Mouse (Mus musculus) E14TG2a.4 (cell line): ENCODE data around the gene Amfr.

Experiments used
- H3K27me3 ChIP-seq: 2 replicates; pipeline ENCODE4 v1.6.1; 2014; ENCODE audit warnings: low read length, control low read depth; ENCODE audit not compliant: insufficient read depth
- H3K36me3 ChIP-seq: 2 replicates; pipeline ENCODE4 v1.6.1; 2014; ENCODE audit warnings: low read length, control low read depth; ENCODE audit not compliant: insufficient read depth
- H3K4me1 ChIP-seq: replicated peaks from 2 replicates; pipeline ENCODE4 v1.6.1; 2014; ENCODE audit warnings: low read depth, low read length, control low read depth
- H3K4me3 ChIP-seq: replicated peaks from 2 replicates; pipeline ENCODE4 v1.5.1; 2014; ENCODE audit warnings: mild to moderate bottlenecking, low read length
- H3K9me3 ChIP-seq: 2 replicates; pipeline ENCODE4 v1.6.1; 2014; ENCODE audit warnings: low read length, control low read depth
- CTCF ChIP-seq: conservative IDR thresholded peaks from 2 replicates; pipeline ENCODE4 v1.5.1; 2014; ENCODE audit warnings: low read length
- NANOG ChIP-seq: IDR thresholded peaks from 2 replicates; pipeline ENCODE4 v1.6.1; 2014; ENCODE audit warnings: borderline replicate concordance, low read length, mixed read lengths
- POU5F1 ChIP-seq: IDR thresholded peaks from 2 replicates; pipeline ENCODE4 v1.6.1; 2014; ENCODE audit warnings: low read length, borderline replicate concordance

The Amfr gene

DNA sequence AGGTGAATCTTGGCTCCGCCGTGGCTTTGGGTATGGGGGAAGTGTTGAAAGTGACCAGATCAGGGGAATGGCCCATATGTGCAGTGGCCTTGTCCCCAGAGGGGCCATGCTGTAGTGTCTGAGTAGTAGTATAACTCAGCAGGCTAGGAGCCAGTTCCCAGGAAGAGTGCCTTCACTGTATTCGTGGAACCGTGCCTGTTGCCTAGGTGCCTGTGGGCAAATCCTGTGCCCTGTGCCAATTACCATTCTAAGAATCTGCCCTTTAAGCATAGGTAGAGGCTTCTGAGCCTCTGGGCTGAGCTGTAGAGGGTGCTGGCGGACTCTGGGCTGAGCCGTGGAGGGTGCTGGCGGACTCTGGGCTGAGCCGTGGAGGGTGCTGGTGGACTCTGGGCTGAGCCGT is 54.2 kb downstream of the Amfr start:
- Histone ChIP-seq H3K9me3 (no peaks in the 10 kb centered on the region), H3K36me3 (no peaks in the 10 kb centered on the region), H3K4me3 (no peak overlapping the region), H3K27me3 (peaks cover 15% of the 10 kb centered on the region; the same call in 1 of the 2 replicates), H3K4me1 (no peaks in the 10 kb centered on the region; the same call in 1 of the 2 replicates)
- TF ChIP-seq CTCF, result no peak
- TF ChIP-seq POU5F1, result no peak
- no peak for TF ChIP-seq NANOG

DNA sequence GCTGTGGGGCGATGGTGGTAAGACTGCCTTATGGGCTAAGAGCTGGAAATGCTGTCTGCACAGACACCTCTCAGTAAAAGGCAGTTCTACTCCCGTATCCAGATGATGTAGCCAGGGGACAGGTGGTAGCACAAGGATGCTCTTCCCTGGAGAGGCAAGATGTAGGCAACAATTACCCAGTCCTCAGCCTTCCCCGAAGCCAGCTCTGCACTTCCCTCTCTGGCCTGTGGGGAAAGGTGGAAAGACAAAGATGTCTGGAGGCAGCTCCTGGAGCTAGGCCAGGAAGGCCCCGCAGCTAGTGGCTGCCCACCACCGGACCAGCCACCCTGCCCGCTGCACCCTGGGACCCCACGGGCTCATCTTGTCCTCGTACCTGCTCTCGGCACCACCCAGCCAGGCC is 60.1 kb downstream of the Amfr start:
- Histone ChIP-seq H3K4me3 (peak overlapping the region; percentile 48), H3K27me3 (peaks cover 11% of the 10 kb centered on the region; the same call in 1 of the 2 replicates), H3K4me1 (peaks cover 8% of the 10 kb centered on the region; the same call in 1 of the 2 replicates), H3K9me3 (no peaks in the 10 kb centered on the region), H3K36me3 (no peaks in the 10 kb centered on the region)
- TF ChIP-seq POU5F1, result no peak
- peak; percentile 18; the same call in 1 of the 2 replicates for TF ChIP-seq CTCF

DNA sequence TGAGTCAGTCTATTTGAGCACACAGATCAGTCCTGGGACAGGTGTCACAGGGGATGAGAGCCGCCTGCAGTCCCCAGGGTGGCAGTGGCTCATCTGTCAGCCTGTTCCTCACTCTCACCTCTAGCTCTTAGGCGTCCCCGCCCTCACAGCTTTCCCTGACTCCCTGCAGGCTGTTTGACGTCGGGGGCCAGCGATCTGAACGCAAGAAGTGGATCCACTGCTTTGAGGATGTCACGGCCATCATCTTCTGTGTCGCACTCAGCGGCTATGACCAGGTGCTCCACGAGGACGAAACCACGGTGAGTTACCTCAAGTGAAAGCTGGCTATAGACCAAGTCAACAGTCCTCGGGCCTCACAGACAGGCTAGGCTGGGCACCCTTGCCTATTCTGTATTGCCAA is 62.5 kb downstream of the Amfr start:
- Histone ChIP-seq H3K4me3 (no peak overlapping the region), H3K36me3 (no peaks in the 10 kb centered on the region), H3K27me3 (peaks cover 11% of the 10 kb centered on the region; the same call in 1 of the 2 replicates), H3K9me3 (no peaks in the 10 kb centered on the region), H3K4me1 (peaks cover 8% of the 10 kb centered on the region; the same call in 1 of the 2 replicates)
- TF ChIP-seq NANOG (no peak), CTCF (no peak), POU5F1 (no peak)

DNA sequence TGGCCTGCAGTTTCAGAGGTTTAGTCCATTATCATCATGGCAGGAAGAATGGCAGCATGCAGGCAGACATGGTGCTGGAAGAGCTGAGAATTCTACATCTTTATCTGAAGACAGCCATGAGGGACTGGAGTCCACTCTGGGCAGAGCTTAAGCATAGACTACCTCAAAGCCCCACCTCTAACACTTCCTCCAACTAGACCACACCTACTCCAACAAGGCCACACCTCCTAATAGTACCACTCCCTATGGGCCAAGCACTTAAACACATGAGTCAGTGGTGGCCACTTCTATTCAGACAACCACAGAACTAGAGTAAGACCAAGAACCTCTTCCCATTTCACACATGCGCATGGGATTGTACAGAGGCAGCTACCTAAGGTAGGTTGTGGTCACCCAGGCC is 66.2 kb downstream of the Amfr start:
- Histone ChIP-seq H3K27me3 (no peaks in the 10 kb centered on the region; the same call in 1 of the 2 replicates), H3K4me1 (peaks cover 8% of the 10 kb centered on the region), H3K36me3 (no peaks in the 10 kb centered on the region), H3K4me3 (no peak overlapping the region), H3K9me3 (no peaks in the 10 kb centered on the region)
- TF ChIP-seq POU5F1 (no peak), NANOG (no peak), CTCF (no peak)

DNA sequence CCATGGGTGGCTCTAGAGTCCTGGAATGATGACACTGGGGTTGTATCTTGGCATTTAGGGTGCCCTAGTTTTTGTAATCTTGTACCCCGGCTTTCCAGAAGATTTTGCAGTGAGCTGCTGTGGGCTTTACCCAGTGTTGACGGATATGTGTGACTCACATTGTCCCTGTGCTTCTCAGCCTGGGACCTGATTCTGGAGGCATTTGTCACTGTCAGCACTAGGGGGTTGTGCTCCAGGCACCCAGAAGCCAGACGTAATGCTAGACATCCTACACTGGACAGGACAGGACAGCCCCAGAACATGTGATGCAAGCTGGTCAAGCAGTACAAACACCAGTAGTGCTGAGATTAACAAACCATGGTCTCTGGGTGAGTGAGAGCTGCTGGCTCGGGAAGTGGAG is 66.9 kb downstream of the Amfr start:
- no peaks in the 10 kb centered on the region; the same call in 1 of the 2 replicates for H3K27me3 ChIP-seq
- TF ChIP-seq CTCF (no peak), POU5F1 (no peak), NANOG (no peak)
- no peaks in the 10 kb centered on the region for H3K36me3 ChIP-seq

DNA sequence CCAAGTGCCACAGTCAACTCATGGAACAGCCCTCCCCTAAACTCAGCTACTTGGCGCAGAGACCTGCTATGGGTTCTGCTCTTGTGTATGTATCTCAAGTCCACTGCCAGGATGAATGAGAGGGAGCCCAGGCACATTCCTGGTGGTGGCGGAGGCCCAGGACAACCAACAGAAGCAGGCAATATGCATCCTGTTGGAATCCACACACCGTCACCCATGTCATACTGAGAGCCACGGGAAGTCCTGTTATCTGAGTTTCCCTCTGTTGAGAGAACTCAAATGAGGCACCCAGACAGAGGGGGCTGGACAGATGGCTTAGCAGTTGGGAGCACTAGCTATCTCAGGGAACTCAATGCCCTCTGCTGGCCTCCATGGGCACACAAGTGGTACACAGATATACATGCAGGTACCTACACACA is 71.0 kb downstream of the Amfr start:
- TF ChIP-seq POU5F1 (no peak), CTCF (no peak), NANOG (no peak)
- Histone ChIP-seq H3K27me3 (peaks cover 2% of the 10 kb centered on the region; the same call in 1 of the 2 replicates), H3K4me1 (peaks cover 21% of the 10 kb centered on the region), H3K9me3 (no peaks in the 10 kb centered on the region), H3K4me3 (no peak overlapping the region), H3K36me3 (no peaks in the 10 kb centered on the region)

More for the DNA sequence above, 66.9 kb downstream of the Amfr start:
- peaks cover 14% of the 10 kb centered on the region for H3K4me1 ChIP-seq
- H3K9me3 ChIP-seq, result no peaks in the 10 kb centered on the region
- no peak overlapping the region for H3K4me3 ChIP-seq

DNA sequence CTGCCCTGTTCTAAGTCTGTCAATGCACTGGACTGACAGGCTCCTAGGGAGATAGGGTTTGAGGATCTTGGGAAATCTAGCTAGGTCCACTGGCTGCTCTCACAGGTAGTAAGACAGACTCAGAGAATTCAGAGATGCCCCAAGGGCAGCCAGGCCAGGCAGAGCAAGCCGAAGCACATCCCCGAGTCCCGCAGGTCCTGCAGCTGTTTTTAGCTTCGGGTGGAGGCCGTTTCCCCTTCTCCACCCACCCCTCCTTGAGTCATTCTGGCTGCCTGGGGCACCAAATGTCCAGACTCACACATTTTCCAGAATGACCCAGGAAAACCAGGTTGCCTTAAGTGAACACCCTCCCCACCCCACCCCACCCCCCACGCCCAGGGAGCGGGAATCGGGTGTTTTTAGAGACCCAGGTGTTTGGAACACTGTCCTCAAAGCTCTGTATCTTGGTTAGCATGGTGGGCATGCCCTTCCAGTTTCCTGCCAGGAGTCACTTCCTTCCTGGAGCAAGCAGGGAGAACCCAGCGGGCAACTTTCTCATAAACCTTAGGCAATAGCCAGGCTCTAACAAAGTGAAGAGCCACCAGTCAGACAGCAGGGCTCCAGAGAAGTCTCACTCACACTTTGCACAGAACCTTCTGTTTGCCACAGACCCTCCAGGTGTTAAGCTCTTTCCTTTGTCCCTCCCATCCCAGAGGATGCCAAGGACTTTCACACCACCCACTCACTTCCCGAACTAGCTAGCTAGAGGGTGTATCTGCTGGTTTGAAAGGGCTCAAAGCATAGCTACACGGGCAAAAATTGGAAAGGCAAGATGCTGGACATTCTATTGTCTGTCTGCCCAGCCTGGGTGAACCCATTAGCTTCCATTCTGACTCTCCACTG is 71.9 kb downstream of the Amfr start:
- Histone ChIP-seq H3K4me3 (no peak overlapping the region), H3K36me3 (no peaks in the 10 kb centered on the region), H3K9me3 (no peaks in the 10 kb centered on the region), H3K27me3 (peaks cover 2% of the 10 kb centered on the region; the same call in 1 of the 2 replicates), H3K4me1 (peaks cover 21% of the 10 kb centered on the region)
- TF ChIP-seq POU5F1 (no peak), NANOG (no peak), CTCF (no peak)

DNA sequence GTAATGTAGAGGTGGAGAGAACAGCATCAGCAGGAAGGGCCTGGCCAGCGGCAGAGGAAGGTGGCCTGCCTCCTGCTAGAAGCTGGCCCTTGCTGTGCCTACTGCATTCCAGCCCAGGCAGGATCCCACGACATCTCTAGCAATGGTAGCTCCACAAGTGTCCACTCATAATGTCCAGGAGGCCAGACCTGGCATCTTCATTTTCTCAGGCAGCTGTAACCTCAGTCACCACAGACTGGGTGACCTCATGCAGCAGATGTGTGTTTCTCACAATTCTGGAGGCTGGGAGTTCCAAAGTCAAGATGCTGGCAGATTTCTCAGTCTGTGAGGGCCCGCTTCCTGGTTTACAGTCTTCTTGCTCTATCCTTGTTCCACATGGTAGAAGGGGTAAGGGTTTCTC is 74.4 kb downstream of the Amfr start:
- peaks cover 21% of the 10 kb centered on the region for H3K4me1 ChIP-seq
- H3K4me3 ChIP-seq, result no peak overlapping the region
- TF ChIP-seq CTCF (no peak), POU5F1 (no peak), NANOG (no peak)
- H3K27me3 ChIP-seq, result peaks cover 2% of the 10 kb centered on the region; the same call in 1 of the 2 replicates
- no peaks in the 10 kb centered on the region for H3K9me3 ChIP-seq
- H3K36me3 ChIP-seq, result no peaks in the 10 kb centered on the region

DNA sequence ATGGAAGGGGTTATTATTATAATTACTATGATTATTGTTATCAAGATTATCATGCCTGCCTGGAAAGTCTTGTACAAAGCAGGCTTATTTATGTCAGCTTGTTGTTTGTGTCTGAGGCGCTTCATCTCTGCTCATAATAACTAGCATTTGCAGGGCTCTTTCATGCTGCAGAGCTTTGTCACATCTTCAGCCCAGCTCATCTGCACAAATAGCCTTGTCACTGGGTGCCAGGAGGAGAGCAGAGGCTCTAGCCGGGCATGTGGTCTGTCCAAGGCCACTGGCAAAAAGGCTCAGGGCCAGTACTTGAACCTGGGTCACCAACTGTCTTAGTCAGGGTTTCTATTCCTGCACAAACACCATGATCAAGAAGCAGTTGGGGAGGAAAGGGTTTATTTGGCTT is 79.4 kb downstream of the Amfr start:
- Histone ChIP-seq H3K4me3 (no peak overlapping the region), H3K4me1 (peaks cover 7% of the 10 kb centered on the region; the same call in 1 of the 2 replicates), H3K9me3 (no peaks in the 10 kb centered on the region), H3K27me3 (no peaks in the 10 kb centered on the region), H3K36me3 (no peaks in the 10 kb centered on the region)
- no peak for TF ChIP-seq CTCF
